Mouse (Mus musculus): ENCODE data around the gene Mrpl33. TPM values are rescaled to one million over a fixed set of nuclear protein-coding genes. Genes with fewer than 3 reads are reported as not detected.

The Mrpl33 gene
- total RNA-seq, 2 experiments from 2014 or later: 55.5 to 101 TPM

- no peak for ATAC-seq (replicated peaks; ENCODE audit: low FRiP score, poor library complexity, severe bottlenecking)
Measured at GRCm38 (mm10) chr5:31634161-31634560, 37.4 kb downstream of the Mrpl33 start.

DNA sequence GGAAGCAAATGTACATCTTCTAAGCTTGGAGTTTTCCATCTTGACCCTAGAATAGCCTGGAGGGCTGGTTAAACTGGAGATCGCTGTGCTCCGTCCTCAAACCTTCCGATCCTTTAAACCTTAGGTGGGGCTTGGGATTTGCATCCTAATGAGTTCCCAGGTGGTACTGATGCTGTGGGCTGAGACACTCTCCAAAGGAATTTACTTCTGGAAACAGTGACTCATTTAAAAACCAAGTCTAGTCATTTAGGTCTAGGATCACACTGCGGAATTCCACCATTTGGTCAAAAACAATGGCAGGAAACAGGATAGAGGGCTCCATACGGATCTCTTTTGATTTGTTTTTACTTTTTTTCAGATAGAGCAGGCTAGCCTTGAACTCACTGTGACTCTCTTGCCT, 37.9 kb downstream of the Mrpl33 start:
- no peak for ATAC-seq (replicated peaks; ENCODE audit: low FRiP score, poor library complexity, severe bottlenecking)

- ATAC-seq (replicated peaks; ENCODE audit: low FRiP score, poor library complexity, severe bottlenecking): no peak
Measured at GRCm38 (mm10) chr5:31636636-31637253, 40.0 kb downstream of the Mrpl33 start.

DNA sequence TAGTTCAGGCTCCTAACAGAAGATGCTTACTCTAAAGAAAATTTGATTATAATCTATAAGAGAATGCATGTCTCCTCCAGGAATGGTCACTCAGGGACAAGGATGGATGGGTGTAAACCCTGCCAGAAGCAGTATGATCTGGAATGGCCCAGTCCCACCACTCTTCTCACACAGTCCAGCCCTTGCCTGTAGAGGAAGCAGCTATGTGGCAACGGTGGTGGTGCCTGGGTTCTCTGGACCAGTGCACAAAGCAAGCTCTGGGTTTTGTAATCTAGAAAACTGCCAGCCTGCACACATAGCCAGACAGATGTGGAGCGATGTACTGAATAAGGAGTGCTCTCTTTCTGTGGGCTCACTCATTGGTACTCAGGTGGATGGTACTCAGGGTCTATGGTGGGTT, 43.8 kb downstream of the Mrpl33 start:
- no peak for ATAC-seq (replicated peaks; ENCODE audit: low FRiP score, poor library complexity, severe bottlenecking)

GRCm38 (mm10) chr5:31642300-31642699, 45.6 kb downstream of the Mrpl33 start:
- no peak for ATAC-seq (replicated peaks; ENCODE audit: low FRiP score, poor library complexity, severe bottlenecking)

- no peak for ATAC-seq (replicated peaks; ENCODE audit: low FRiP score, poor library complexity, severe bottlenecking)
Measured at GRCm38 (mm10) chr5:31644272-31644671, 47.5 kb downstream of the Mrpl33 start.

GRCm38 (mm10) chr5:31644847-31645246, 48.1 kb downstream of the Mrpl33 start:
- ATAC-seq (replicated peaks; ENCODE audit: low FRiP score, poor library complexity, severe bottlenecking): no peak

DNA sequence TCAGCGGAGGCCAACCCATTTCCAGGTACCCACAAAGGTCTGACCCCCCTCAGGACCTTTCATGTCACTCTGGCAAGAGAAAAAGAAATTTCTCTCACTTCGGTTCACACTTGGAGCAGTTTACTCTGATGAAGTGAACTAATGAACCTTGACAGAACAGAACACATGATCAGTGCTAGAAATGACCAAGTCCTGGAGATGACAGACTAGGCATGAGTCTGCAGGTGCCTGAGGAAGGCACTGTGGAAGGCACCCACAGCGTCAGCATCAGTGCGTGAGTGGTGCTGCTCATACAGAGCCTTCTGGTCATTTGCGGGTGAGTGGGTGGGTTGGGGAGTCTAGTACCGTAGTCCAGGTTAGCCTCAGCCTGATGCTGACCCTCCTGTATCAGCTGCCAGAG, 49.1 kb downstream of the Mrpl33 start:
- no peak for ATAC-seq (replicated peaks; ENCODE audit: low FRiP score, poor library complexity, severe bottlenecking)

- ATAC-seq (replicated peaks; ENCODE audit: low FRiP score, poor library complexity, severe bottlenecking): no peak
Measured at GRCm38 (mm10) chr5:31646574-31646973, 49.8 kb downstream of the Mrpl33 start.

DNA sequence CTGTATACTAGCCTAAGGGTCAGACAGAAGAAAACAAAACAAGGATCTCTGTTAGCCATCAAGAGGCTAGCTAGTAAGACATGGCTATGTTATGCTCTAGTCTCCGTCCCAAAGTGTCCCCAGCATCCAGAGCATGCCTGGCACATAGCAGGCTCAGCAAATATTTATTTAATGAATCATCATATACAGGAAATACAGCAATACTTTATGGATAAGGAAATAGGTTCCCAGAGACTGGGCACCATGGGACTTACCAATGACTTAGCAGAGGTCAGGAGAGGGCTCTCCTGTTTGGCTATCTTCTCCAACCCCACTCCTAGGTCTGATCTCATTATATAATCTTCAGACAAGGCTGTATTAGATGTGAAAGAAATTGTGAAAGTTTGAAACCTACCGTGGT, 50.6 kb downstream of the Mrpl33 start:
- ATAC-seq (replicated peaks; ENCODE audit: low FRiP score, poor library complexity, severe bottlenecking): no peak

GRCm38 (mm10) chr5:31650518-31651288, 54.0 kb downstream of the Mrpl33 start:
- ATAC-seq (replicated peaks; ENCODE audit: low FRiP score, poor library complexity, severe bottlenecking): no peak

DNA sequence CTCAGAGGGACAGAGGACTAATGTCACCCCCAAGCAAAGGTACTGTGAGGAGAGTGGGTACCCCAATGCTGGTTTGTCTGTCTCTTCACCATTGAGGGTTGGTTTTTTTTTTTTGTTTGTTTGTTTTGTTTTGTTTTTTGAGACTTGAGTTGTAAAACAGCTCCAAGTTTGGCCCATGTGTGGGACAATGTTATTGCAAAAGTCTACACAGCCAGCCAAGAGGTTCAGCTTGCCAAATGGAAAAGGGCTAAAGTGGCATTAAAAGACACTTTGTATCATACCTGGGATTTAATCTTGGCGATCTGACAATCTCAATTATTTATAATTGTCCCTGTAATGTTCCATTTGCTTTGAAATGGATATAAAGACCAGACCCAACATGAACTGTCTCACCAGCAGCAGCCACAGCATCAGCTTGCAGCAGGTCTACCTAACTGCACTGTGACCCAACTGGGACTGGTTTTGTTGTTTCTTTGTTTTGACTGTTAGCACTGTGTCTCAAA, 59.0 kb downstream of the Mrpl33 start:
- ATAC-seq (replicated peaks; ENCODE audit: low FRiP score, poor library complexity, severe bottlenecking): no peak

GRCm38 (mm10) chr5:31666176-31666575, 69.4 kb downstream of the Mrpl33 start:
- ATAC-seq (replicated peaks; ENCODE audit: low FRiP score, poor library complexity, severe bottlenecking): no peak

GRCm38 (mm10) chr5:31668325-31668968, 71.7 kb downstream of the Mrpl33 start:
- ATAC-seq (replicated peaks; ENCODE audit: low FRiP score, poor library complexity, severe bottlenecking): no peak

- ATAC-seq (replicated peaks; ENCODE audit: low FRiP score, poor library complexity, severe bottlenecking): no peak
Measured at GRCm38 (mm10) chr5:31669984-31670383, 73.2 kb downstream of the Mrpl33 start.

DNA sequence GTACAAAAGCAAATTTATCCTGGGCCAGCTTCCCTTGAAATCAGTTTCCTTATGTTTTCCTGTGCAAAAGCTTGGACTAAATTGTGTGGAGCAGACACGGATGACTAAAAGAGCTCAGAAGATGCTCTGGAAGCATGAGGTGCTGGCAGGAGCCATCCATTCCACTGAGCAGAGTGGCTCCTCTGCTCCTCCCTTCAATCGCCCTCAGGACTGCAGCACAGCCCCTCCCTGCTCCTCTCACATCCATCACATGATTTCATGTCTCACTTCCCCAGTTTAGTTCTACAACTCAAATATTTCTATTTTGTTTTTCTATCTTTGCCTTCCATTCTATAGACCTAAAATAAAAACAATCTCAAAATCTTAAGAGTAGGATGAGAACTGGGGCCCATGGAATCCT, 74.4 kb downstream of the Mrpl33 start:
- ATAC-seq (replicated peaks; ENCODE audit: low FRiP score, poor library complexity, severe bottlenecking): no peak

DNA sequence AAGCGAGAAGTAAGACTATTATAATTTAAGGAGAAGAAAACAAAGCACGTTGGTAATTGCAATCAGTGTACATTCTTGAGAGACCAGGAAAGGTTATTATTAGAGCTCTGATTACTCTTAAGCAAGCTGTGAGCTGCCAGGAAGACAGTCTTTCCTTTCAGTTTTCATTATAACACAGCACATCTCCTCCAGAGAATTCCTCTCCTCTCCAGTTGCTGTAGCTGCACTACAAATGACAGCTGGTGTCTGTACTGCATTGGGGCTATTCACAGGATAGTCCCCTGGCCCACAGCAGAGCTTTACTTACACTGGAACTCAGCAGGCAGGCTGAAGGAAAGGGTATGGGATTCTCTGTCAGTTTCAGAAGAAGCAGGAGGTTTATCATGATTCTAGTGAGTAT, 76.7 kb downstream of the Mrpl33 start:
- ATAC-seq (replicated peaks; ENCODE audit: low FRiP score, poor library complexity, severe bottlenecking): no peak

DNA sequence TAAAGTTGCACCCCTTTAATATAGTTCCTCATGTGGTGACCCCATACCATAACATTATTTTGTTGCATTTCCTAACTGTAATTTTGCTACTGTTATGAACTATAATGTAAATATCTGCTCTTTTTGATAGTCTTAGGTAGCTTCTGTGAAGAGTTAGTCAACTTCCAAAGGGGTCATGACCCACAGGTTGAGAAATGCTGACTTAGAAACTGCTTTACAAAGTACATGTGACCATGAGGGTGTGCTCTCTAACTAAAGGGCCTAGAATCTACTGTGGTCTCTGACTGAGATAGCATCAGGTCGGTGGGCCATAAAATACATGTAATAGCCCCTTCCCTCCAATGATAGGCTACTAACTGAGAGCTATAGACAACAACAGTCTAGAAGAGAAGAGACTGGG, 81.3 kb downstream of the Mrpl33 start:
- ATAC-seq (replicated peaks; ENCODE audit: low FRiP score, poor library complexity, severe bottlenecking): no peak

GRCm38 (mm10) chr5:31680183-31680582, 83.4 kb downstream of the Mrpl33 start:
- no peak for ATAC-seq (replicated peaks; ENCODE audit: low FRiP score, poor library complexity, severe bottlenecking)

GRCm38 (mm10) chr5:31682305-31682704, 85.6 kb downstream of the Mrpl33 start:
- no peak for ATAC-seq (replicated peaks; ENCODE audit: low FRiP score, poor library complexity, severe bottlenecking)

DNA sequence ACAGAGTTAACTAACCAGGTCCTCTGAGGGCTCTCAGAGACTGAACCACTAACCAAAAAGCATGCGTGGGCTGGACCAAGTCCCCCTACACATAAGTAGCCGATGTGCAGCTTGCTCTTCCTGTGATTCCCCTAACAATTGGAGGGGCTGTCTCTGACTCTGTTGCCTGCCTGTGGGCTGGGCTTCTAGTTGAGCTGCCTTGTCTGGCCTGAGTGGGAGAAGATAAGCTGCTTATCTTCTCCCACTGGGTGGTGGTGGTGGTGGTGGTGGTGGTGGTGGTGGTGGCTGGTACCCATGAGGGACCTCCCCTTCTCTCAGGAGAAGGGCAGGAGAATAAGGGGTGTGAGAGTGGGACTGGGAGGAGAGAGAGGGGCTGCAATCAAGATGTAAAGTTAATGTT, 89.3 kb downstream of the Mrpl33 start:
- peak; percentile 94 for ATAC-seq (replicated peaks; ENCODE audit: low FRiP score, poor library complexity, severe bottlenecking)

Data from erythroblast, adult 5-6 weeks (primary cell).